Mouse (Mus musculus) left cerebral cortex, adult 18-20 months (tissue): Measurements from ENCODE around the gene Ckap2. TPM values are rescaled to one million over a fixed set of nuclear protein-coding genes. Genes with fewer than 3 reads are reported as not detected.
A peak's percentile ranks its signal among the peaks of the same experiment; 100 is the strongest.

ENCODE experiments used
- DNase-seq, 2 experiments: peaks; one replicate each; pipeline ENCODE4 v3.0.0; 2021 to 2022; ENCODE audit warnings: low spot score in 2 of 2, mixed read lengths in 1 of 2
- long read RNA-seq, 2 experiments: library from polyadenylated mRNA; stranded (forward); transcript quantifications; one replicate each; pipeline ENCODE4 v2.0.0; 2021
- total RNA-seq, 2 experiments: library from RNA; stranded (reverse); gene quantifications; 2 replicates each; pipeline ENCODE4 v1.2.3; 2021

The Ckap2 gene
- under 1 TPM; 0.14 to 0.42 TPM for total RNA-seq
- long read RNA-seq, experiment 1, result 0 reads
- long read RNA-seq, experiment 2, result 0 reads

GRCm38 (mm10) chr8:22185431-22186397, at the start of gene Ckap2:
Ckap2 (minus strand) TSS chr8:22185819.
- peak; percentile 78 to 87 for DNase-seq

DNA sequence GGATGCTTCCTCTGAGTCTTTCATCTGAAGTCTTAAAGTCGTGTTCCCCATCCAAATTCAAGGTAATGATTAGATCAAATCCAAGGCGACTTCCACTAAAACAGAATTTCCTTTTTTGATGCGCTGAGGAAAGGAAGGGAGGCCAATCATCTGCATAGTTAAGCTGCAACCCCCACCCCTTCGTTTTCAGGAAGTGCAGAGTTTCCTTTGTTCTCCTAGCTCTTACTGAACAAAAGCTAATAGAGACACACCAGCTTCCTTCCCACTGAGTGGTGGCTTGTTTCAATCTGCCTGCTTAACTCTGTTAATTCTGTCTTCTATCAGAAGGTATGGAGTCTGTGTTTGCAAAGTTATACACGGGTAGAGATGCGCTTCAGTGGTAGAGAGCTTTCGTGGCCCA, 43.0 kb upstream of the Ckap2 start:
- DNase-seq, result no peak

DNA sequence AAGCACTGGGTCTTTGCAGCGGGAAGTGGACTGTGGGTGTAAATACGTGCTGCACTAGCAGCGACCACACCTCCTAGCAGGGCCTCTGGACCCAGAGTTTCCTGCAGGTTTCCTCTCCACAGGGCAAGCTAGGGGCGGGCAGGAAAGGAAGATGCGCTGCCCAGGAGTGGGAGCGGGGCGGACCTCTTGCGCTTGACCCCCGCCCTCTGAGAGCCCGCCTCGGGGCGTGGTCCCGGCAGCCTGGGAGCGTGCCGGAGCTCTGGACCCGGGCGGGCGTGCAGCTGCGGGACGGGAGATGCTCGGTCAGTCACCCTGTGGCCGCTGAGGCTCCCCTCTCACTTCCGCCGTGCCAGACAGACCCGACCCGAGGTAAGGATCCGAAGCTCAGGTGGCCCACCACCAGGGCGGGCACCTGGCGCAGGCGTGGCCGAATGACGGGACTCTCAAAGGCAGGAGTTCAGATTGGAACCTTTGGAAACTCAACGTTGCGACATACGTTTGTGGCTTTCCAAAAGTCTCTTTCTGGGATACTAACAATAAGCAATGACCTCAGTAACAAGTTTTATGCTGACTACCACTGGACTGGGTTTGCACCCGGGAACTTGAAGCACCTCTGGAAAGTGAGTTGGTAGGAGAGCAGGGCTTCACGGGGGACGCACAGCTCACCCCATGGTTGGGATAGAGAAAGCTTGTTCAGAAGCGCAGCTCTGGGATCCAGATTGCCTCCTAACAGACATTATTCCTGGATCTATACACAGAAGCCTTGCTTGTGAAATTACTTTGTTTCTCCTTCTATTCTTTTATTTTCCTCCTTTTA, 41.6 kb upstream of the Ckap2 start, which contains the start of gene Thsd1:
Gene Thsd1, plus strand, starts transcription at position 253 of the 817 bp plus-strand sequence.
- peak in 1 of 2 experiments; percentile 9 for DNase-seq

DNA sequence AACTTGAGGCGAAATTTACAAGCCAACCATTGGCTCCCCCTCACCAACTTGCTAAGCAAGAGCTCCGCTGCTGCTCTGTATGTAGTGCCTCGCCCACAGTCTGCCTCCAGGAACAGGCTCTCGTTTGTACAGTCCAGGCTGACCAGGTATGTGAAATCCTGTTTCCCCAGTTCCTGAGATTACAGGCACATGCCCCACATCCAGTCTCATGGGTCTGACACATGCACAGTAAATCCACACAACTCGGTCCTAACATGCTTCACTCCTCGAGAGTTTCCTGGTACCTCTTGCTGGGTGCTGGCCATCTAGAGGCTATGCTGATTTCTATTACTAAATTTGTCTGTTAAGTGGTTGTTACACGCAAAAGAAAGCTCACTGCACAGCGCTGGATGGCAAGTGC, 40.7 kb upstream of the Ckap2 start:
- no peak for DNase-seq

DNA sequence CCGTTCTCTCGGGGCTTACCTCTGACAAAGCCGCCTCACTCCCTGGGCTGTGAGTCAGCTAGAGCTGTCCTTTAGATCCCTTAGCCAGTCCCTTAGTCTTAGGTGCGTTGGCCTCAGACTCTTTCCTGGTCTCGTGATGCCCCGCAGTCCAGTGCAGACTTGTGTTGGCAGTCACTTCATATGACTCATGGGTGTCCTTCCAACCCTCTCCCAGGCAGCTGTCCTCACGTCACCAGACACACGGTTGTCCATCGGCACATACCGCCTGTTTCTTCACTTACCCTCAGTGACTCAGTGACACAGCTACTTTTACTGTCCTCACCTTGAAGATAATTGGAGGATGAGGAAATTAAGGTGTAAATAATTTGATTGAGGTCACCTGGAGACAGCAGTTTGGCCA, 29.2 kb upstream of the Ckap2 start:
- DNase-seq, result no peak

DNA sequence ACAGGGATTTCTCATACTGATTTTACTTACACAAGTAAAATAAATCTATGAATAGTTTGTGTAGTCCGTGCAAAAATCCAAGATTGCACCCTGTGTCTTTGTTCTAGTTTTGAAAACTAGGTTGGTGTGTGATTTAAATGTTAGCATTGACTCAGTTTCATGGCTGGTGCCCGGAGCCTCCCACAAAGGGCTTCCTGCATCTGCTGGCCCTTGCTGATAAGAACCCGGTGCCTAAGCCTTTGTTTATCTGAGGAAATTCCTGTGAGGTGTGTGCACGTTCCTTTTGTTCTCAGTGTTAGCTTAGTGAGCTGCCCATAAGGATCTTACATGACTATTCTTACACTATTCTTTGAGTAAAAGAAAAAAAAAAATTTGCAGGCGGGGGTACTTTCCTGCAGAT, 23.4 kb upstream of the Ckap2 start:
- DNase-seq, result no peak

- DNase-seq, result no peak
Measured at GRCm38 (mm10) chr8:22207535-22207934, 21.9 kb upstream of the Ckap2 start.

- no peak for DNase-seq
Measured at GRCm38 (mm10) chr8:22199481-22199880, 13.9 kb upstream of the Ckap2 start.

GRCm38 (mm10) chr8:22197914-22198313, 12.3 kb upstream of the Ckap2 start:
- no peak for DNase-seq

GRCm38 (mm10) chr8:22193432-22194010, 7.9 kb upstream of the Ckap2 start:
- DNase-seq, result peak in 1 of 2 experiments; percentile 21

- DNase-seq, result peak; percentile 83 to 86
Measured at GRCm38 (mm10) chr8:22192660-22193431, 7.2 kb upstream of the Ckap2 start, which contains the start of gene Vps36. Vps36 (plus strand) TSS chr8:22192809.

GRCm38 (mm10) chr8:22184884-22185283, 735 bp downstream of the Ckap2 start:
- DNase-seq, result no peak

GRCm38 (mm10) chr8:22175966-22176365, 9.7 kb downstream of the Ckap2 start:
- no peak for DNase-seq

DNA sequence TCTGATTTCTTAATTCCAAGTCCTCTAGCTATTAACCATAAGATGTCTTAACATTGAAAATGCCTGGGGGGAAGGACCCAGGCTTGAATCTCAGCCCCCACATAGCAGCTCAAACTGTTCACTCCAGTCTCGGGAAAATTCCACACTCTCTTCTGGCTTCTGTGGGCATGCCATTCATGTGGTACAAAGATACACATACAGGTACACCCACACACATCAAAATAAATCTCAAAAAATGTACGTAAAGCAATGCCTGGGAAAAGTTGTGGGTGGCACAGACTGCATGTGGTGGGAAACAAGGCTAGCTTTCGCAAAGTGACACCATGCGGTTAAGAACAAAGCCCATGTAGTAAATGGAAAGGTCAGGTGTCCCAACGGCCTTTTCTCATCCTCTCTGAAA, 16.5 kb downstream of the Ckap2 start:
- DNase-seq, result peak in 1 of 2 experiments; percentile 33

DNA sequence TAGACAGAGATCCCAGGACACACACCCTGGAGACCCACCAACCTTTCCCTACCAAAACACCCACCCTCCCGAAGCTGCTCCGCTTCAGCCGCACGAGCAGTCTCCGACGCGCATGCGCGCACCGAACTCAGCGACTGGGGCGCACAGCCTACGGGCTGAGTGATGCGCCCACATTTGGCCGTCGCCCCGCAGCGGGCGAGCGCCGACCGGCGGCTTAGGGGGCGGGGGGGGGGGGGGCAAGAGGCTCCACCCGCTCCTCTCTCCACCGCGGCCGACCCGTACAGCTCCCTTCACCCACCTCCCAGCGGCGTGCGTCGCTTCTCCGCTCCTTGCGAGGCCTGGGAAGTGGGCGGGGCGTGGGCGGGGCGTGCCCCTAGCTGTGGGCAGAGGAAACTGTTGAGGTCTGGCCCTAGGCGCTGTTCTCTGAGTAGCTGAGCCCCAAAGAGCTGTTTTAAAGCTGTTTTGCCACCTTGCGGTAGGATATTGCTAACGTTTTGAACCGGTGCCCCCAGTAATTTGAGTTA, 19.5 kb downstream of the Ckap2 start, which contains the start of gene Nek3:
Gene Nek3, minus strand, starts transcription at position 356 of the 524 bp plus-strand sequence.
- peak; percentile 71 to 79 for DNase-seq

- no peak for DNase-seq
Measured at GRCm38 (mm10) chr8:22165251-22166079, 20.2 kb downstream of the Ckap2 start.

- DNase-seq, result no peak
Measured at GRCm38 (mm10) chr8:22164431-22164830, 21.2 kb downstream of the Ckap2 start.

DNA sequence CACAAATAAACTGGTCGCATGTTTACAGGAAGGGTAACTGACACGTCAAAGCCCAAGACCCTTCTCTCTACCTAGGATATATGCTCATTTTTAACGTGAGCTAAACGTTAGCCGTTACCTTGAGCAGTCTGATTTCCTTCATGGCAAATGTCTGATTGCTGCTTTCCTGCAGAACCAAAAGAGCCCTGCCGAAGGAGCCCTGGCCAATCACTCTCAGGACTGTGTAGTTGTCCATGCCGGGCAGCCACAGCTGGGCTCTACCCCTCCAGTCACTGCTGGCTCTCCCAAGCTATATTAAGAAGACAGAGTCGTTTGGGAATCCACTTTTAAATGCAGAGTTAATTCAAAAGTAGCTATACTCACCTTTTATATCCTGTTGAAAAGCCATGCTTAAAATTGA, 23.4 kb downstream of the Ckap2 start:
- DNase-seq, result no peak

DNA sequence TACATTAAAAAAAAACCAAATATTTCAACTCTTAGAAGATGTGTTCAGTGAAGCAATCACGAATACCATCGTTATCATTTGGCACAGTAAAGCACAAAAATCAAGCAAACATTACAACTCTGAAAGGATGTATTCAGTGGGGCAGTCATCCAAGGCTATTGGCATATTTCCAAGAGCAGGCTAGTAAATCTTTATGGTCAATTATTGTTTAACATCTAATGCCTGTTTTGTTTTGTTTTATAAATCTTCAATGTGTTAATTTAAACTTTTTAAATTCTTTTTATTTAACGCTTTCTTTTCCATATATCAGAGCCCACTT, 35.3 kb downstream of the Ckap2 start:
- DNase-seq, result no peak
